Mouse (Mus musculus): ENCODE measurements at regions not wholly inside any gene's neighbourhood (a gene's known extent, or its start where the extent isn't known, plus 50 kb on each side); places are given as distances from the start of the nearest gene placed in this dataset.

DNA sequence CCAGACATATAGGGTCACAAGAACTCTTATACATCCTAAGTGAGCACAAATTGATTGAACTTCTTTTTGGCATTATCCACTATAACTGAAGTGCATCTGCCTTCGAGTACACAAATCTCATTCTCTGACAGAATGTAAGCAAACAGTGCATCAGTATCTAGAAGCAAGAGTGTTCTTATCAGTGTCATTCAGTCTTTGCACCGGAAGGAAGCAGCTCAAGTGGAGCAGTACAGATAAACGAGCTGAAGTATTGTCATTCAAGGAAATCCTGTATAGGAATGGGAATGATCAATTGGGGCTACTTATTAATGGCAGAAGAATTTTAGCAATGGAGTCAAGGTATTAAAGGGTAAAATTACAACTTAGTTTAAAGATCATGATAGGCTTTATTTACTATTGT lies 74.3 kb upstream of the Pdc start:
- no peak for TF ChIP-seq CTCF (IDR thresholded peaks at IDR 0.05; ENCODE audit: low read depth)
- Histone ChIP-seq H3K9me3 (ENCODE audit: low read length) (no peaks in the 10 kb centered on the region), H3K27me3 (ENCODE audit: insufficient read depth, low read length) (no peaks in the 10 kb centered on the region), H3K9ac (replicated peaks; ENCODE audit: low read length) (no peak overlapping the region), H3K4me2 (ENCODE audit: low read depth, low read length) (no peak overlapping the region), H3K4me1 (ENCODE audit: insufficient read depth, low read length) (no peaks in the 10 kb centered on the region), H3K4me3 (ENCODE audit: low read length) (no peak overlapping the region), H3K27ac (no peak overlapping the region), H3K36me3 (ENCODE audit: insufficient read depth, low read length) (no peaks in the 10 kb centered on the region)
- WGBS, result 69% methylated on average over 3 of the region's 3 CpGs
- no peak for ATAC-seq
- no peak for DNase-seq (ENCODE audit: low spot score)

DNA sequence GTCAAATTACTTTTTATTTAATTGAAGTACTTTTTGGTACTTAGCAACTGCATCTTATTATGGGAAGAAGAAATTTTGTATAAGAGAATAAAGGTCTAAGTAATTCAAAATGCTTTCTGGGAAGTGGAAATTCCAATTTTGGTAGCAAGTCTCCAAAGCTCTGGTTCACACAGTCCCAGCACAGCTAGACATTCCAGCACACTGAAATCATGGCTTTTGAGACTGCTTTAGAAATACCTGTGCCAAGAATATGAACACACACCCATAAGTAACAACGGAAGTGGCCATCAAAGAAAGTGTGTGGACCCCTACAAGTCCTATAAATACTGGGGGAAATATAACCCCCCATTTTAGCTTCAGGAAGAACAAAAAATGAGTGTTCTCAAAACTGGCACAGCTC lies 67.8 kb upstream of the Pdc start:
- Histone ChIP-seq H3K4me1 (ENCODE audit: insufficient read depth, low read length) (no peaks in the 10 kb centered on the region), H3K36me3 (ENCODE audit: insufficient read depth, low read length) (no peaks in the 10 kb centered on the region), H3K4me3 (ENCODE audit: low read length) (no peak overlapping the region), H3K9ac (replicated peaks; ENCODE audit: low read length) (no peak overlapping the region), H3K4me2 (ENCODE audit: low read depth, low read length) (no peak overlapping the region), H3K27me3 (ENCODE audit: insufficient read depth, low read length) (no peaks in the 10 kb centered on the region), H3K9me3 (ENCODE audit: low read length) (no peaks in the 10 kb centered on the region), H3K27ac (no peak overlapping the region)
- no peak for ATAC-seq
- TF ChIP-seq CTCF (IDR thresholded peaks at IDR 0.05; ENCODE audit: low read depth), result no peak
- DNase-seq (ENCODE audit: low spot score), result no peak
- WGBS, result 83% methylated on average over 1 of the region's 1 CpGs

DNA sequence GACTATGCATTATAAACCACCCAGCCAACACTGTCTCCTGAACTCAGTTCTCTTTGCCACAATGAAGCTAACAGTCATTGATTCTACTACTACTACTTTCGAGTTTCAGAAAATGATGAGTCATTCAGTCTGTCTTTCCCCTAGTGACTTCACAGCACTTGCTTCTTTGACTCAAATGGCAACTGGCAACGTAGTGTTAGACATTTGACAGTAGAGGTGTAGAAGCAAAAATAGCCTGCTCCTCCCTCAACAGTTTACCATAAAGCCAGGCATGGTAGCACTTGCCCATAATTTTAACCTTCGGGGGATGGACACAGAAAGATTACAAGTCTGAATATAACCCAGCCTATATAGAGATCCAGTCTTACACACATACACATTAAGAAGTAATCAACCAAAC lies 67.3 kb upstream of the Pdc start:
- WGBS, result 92% methylated on average over 3 of the region's 3 CpGs
- no peak for ATAC-seq
- Histone ChIP-seq H3K9me3 (ENCODE audit: low read length) (no peaks in the 10 kb centered on the region), H3K27ac (no peak overlapping the region), H3K9ac (replicated peaks; ENCODE audit: low read length) (no peak overlapping the region), H3K27me3 (ENCODE audit: insufficient read depth, low read length) (no peaks in the 10 kb centered on the region), H3K4me1 (ENCODE audit: insufficient read depth, low read length) (no peaks in the 10 kb centered on the region), H3K4me3 (ENCODE audit: low read length) (no peak overlapping the region), H3K36me3 (ENCODE audit: insufficient read depth, low read length) (no peaks in the 10 kb centered on the region), H3K4me2 (ENCODE audit: low read depth, low read length) (no peak overlapping the region)
- no peak for DNase-seq (ENCODE audit: low spot score)
- no peak for TF ChIP-seq CTCF (IDR thresholded peaks at IDR 0.05; ENCODE audit: low read depth)

DNA sequence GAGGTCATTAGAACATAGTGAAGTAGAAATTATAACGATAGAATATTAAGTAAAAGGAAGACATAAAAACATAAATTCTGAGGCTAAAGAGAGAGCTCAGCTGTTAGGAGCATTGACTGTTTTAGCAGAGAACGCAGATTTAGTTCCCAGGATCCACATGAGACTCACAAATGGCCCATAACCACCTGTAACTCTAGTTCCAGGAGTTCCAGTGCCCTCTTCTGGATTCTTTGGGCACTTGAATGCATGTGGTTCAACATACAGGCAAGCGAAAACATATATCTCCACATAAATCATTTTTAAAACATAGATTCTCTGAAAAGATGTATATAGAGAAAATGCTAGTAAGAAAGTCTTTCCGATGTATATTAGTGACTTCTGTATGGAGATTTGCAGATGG lies 61.6 kb upstream of the Pdc start:
- 66% methylated on average over 4 of the region's 4 CpGs for WGBS
- peak; percentile 52 for TF ChIP-seq CTCF (IDR thresholded peaks at IDR 0.05; ENCODE audit: low read depth)
- H3K27me3 ChIP-seq (ENCODE audit: insufficient read depth, low read length), result no peaks in the 10 kb centered on the region
- no peaks in the 10 kb centered on the region for H3K36me3 ChIP-seq (ENCODE audit: insufficient read depth, low read length)
- H3K27ac ChIP-seq, result no peak overlapping the region
- DNase-seq (ENCODE audit: low spot score), result peak; percentile 28
- no peak overlapping the region for H3K4me2 ChIP-seq (ENCODE audit: low read depth, low read length)
- H3K4me1 ChIP-seq (ENCODE audit: insufficient read depth, low read length), result no peaks in the 10 kb centered on the region
- no peak overlapping the region for H3K4me3 ChIP-seq (ENCODE audit: low read length)
- H3K9ac ChIP-seq (replicated peaks; ENCODE audit: low read length), result no peak overlapping the region
- no peak for ATAC-seq
- H3K9me3 ChIP-seq (ENCODE audit: low read length), result no peaks in the 10 kb centered on the region

DNA sequence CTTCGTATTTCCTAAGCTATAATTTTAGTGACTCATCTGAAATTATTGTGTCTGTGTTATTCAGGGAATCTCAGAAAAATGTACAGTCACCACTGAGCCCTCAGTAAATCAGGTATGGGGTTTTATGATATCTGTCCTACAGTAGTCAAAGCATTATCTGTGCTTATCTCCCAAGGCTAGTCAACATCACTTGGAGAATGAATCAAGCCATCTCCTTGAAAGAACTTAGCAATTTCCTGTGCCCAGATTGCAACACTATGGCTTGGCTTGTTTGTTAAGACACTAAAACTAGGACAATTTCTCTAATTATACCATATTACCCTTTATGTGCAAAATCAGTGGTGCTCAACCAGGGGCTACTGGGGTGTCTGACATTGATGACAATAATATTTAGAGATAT lies 58.9 kb upstream of the Pdc start:
- Histone ChIP-seq H3K27ac (no peak overlapping the region), H3K4me1 (ENCODE audit: insufficient read depth, low read length) (no peaks in the 10 kb centered on the region), H3K9me3 (ENCODE audit: low read length) (no peaks in the 10 kb centered on the region), H3K4me2 (ENCODE audit: low read depth, low read length) (no peak overlapping the region), H3K9ac (replicated peaks; ENCODE audit: low read length) (no peak overlapping the region), H3K27me3 (ENCODE audit: insufficient read depth, low read length) (no peaks in the 10 kb centered on the region), H3K36me3 (ENCODE audit: insufficient read depth, low read length) (no peaks in the 10 kb centered on the region), H3K4me3 (ENCODE audit: low read length) (no peak overlapping the region)
- TF ChIP-seq CTCF (IDR thresholded peaks at IDR 0.05; ENCODE audit: low read depth), result no peak
- ATAC-seq, result no peak
- WGBS, result 85% methylated on average over 1 of the region's 1 CpGs
- DNase-seq (ENCODE audit: low spot score), result no peak

DNA sequence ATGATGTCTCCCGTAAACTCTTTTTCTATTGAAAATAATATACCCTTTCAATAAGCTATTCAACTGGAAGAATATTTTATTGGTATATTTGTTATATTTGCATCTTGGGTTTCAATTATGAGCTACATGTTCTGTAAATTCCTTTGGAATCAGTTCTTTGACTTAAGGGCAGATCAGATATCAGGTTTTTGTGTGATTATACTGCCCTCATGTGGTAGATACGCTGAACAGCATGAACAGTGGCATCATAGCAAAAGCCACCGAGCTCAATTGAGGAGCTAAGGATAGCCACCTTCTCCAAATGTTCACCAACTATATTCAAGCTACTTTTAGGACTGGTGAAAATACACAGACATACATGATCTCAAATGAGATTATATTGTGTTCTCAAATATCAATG lies 52.7 kb upstream of the Pdc start:
- no peak overlapping the region for H3K4me3 ChIP-seq (ENCODE audit: low read length)
- H3K27ac ChIP-seq, result no peak overlapping the region
- no peaks in the 10 kb centered on the region for H3K4me1 ChIP-seq (ENCODE audit: insufficient read depth, low read length)
- H3K27me3 ChIP-seq (ENCODE audit: insufficient read depth, low read length), result no peaks in the 10 kb centered on the region
- H3K9me3 ChIP-seq (ENCODE audit: low read length), result no peaks in the 10 kb centered on the region
- peak; percentile 80 for TF ChIP-seq CTCF (IDR thresholded peaks at IDR 0.05; ENCODE audit: low read depth)
- peak; percentile 62 for DNase-seq (ENCODE audit: low spot score)
- H3K9ac ChIP-seq (replicated peaks; ENCODE audit: low read length), result no peak overlapping the region
- ATAC-seq, result no peak
- no peak overlapping the region for H3K4me2 ChIP-seq (ENCODE audit: low read depth, low read length)
- 42% methylated on average over 3 of the region's 3 CpGs for WGBS
- no peaks in the 10 kb centered on the region for H3K36me3 ChIP-seq (ENCODE audit: insufficient read depth, low read length)

DNA sequence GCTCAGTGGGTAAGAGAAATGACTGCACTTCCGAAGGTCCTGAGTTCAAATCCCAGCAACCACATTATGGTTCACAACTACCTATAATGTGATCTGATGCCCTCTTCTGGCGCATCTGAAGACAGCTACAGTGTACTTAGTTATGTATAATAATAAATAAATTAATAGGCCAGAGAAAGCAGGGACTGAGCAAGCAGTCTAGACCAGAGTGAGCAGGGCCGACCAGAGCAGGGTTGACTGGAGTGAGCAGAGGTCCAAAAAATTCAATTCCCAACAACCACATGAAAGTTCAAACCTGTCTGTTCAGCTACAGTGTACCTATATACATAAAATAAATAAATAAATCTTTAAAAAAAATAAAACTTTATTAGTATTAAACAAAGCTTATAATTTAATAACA lies 52.2 kb upstream of the Pdc start:
- DNase-seq (ENCODE audit: low spot score) (no peak), ATAC-seq (no peak)
- TF ChIP-seq CTCF (IDR thresholded peaks at IDR 0.05; ENCODE audit: low read depth), result no peak
- H3K36me3 ChIP-seq (ENCODE audit: insufficient read depth, low read length), result no peaks in the 10 kb centered on the region
- no peaks in the 10 kb centered on the region for H3K27me3 ChIP-seq (ENCODE audit: insufficient read depth, low read length)
- 87% methylated on average over 3 of the region's 3 CpGs for WGBS
- H3K4me3 ChIP-seq (ENCODE audit: low read length), result no peak overlapping the region
- H3K4me1 ChIP-seq (ENCODE audit: insufficient read depth, low read length), result no peaks in the 10 kb centered on the region
- no peaks in the 10 kb centered on the region for H3K9me3 ChIP-seq (ENCODE audit: low read length)
- no peak overlapping the region for H3K4me2 ChIP-seq (ENCODE audit: low read depth, low read length)
- no peak overlapping the region for H3K27ac ChIP-seq
- no peak overlapping the region for H3K9ac ChIP-seq (replicated peaks; ENCODE audit: low read length)

Measured in hindbrain, postnatal 0 days (tissue).